Mouse (Mus musculus): ENCODE data around the gene Guca2a. TPM values are rescaled to one million over a fixed set of nuclear protein-coding genes. Genes with fewer than 3 reads are reported as not detected.

Guca2a gene
- total and polyA plus RNA-seq, 3 experiments: not detected

- Histone ChIP-seq H3K27me3 (replicated peaks) (no peaks in the 10 kb centered on the region), H3K36me3 (replicated peaks in 1 of 2; ENCODE audit: control insufficient read depth in 1 of 2, insufficient read depth in 1 of 2, low read length in 1 of 2) (no peaks in the 10 kb centered on the region), H3K4me1 (ENCODE audit: control insufficient read depth in 1 of 2, insufficient read depth in 2 of 2) (peaks cover 6 to 27% of the 10 kb centered on the region in 2 experiments), H3K9ac (ENCODE audit: insufficient read depth, low read depth) (no peak overlapping the region), H3K79me2 (replicated peaks; ENCODE audit: control insufficient read depth, extremely low read depth, insufficient read depth, poor library complexity, severe bottlenecking) (no peaks in the 10 kb centered on the region), H3K27ac (ENCODE audit: insufficient read depth, low read depth) (no peak overlapping the region), H3K9me3 (replicated peaks; ENCODE audit: low read length) (peaks cover 4% of the 10 kb centered on the region), H3K4me3 (replicated peaks in 1 of 3; ENCODE audit: low read depth in 2 of 3, low read length in 2 of 3, poor library complexity in 1 of 3) (no peak overlapping the region), H3K4me2 (ENCODE audit: insufficient read depth, low read depth, poor library complexity, severe bottlenecking) (no peak overlapping the region)
- dilution Hi-C loops (cut with MboI; ENCODE audit: extremely low pct_ligation_motif_present, extremely low pct_unique_long_range_greater_than_20kb, low sequenced_read_pairs) (no loop called here), in situ Hi-C loops (cut with MboI; ENCODE audit: low pct_ligation_motif_present, low pct_unique_long_range_greater_than_20kb, low sequenced_read_pairs) (loop anchor here (25.0 kb wide), 1 partner anchor 396 kb away; the partner anchor contains the start of gene Cldn19)
- DNase-seq (ENCODE audit: extremely low read depth): no peak
- TF ChIP-seq NRF1 (IDR thresholded peaks at IDR 0.05; ENCODE audit: low read depth, low read length) (no peak), JUN (IDR thresholded peaks at IDR 0.05; ENCODE audit: insufficient read depth, low read depth, low read length) (no peak), BHLHE40 (IDR thresholded peaks at IDR 0.05; ENCODE audit: low read depth, low read length) (no peak), RCOR1 (conservative IDR thresholded peaks at IDR 0.05; ENCODE audit: low read depth, low read length) (no peak), HCFC1 (IDR thresholded peaks at IDR 0.05; ENCODE audit: low read depth, low read length) (no peak), MAX (IDR thresholded peaks at IDR 0.05; ENCODE audit: low read length) (no peak), MAZ (IDR thresholded peaks at IDR 0.05; ENCODE audit: low read depth, low read length) (no peak), ZMIZ1 (IDR thresholded peaks at IDR 0.05; ENCODE audit: low read depth, low read length) (no peak), NELFE (IDR thresholded peaks at IDR 0.05; ENCODE audit: low read depth, low read length) (no peak), ZKSCAN1 (IDR thresholded peaks at IDR 0.05; ENCODE audit: borderline replicate concordance, low read depth, low read length) (no peak), MYC (IDR thresholded peaks at IDR 0.05; ENCODE audit: low read depth, low read length) (no peak), GABPA (IDR thresholded peaks at IDR 0.05; ENCODE audit: insufficient replicate concordance, low read depth, low read length) (no peak), SMC3 (IDR thresholded peaks at IDR 0.05; ENCODE audit: low read depth, low read length) (no peak), ZC3H11A (IDR thresholded peaks at IDR 0.05; ENCODE audit: low read depth, low read length) (no peak), E2F4 (IDR thresholded peaks at IDR 0.05; ENCODE audit: insufficient replicate concordance, low read depth, low read length) (no peak), ZNF384 (IDR thresholded peaks at IDR 0.05; ENCODE audit: low read depth, low read length) (no peak), USF2 (conservative IDR thresholded peaks at IDR 0.05; ENCODE audit: low read depth, low read length) (no peak), TBP (conservative IDR thresholded peaks at IDR 0.05; ENCODE audit: low read depth, low read length) (no peak)
Measured at GRCm38 (mm10) chr4:119658246-119658645, 20.7 kb downstream of the Guca2a start.

- dilution Hi-C loops (cut with MboI; ENCODE audit: extremely low pct_ligation_motif_present, extremely low pct_unique_long_range_greater_than_20kb, low sequenced_read_pairs): no loop called here
- H3K9me3 ChIP-seq (replicated peaks; ENCODE audit: low read length): no peaks in the 10 kb centered on the region
- H3K27me3 ChIP-seq (replicated peaks): no peaks in the 10 kb centered on the region
- peaks cover 8 to 32% of the 10 kb centered on the region in 2 experiments for H3K4me1 ChIP-seq (ENCODE audit: control insufficient read depth in 1 of 2, insufficient read depth in 2 of 2)
- H3K79me2 ChIP-seq (replicated peaks; ENCODE audit: control insufficient read depth, extremely low read depth, insufficient read depth, poor library complexity, severe bottlenecking): no peaks in the 10 kb centered on the region
- no peak within 1 kb of the TSS for H3K27ac ChIP-seq (ENCODE audit: insufficient read depth, low read depth)
- no peak within 1 kb of the TSS for H3K4me3 ChIP-seq (replicated peaks in 1 of 3; ENCODE audit: low read depth in 2 of 3, low read length in 2 of 3, poor library complexity in 1 of 3)
- H3K36me3 ChIP-seq (replicated peaks in 1 of 2; ENCODE audit: control insufficient read depth in 1 of 2, insufficient read depth in 1 of 2, low read length in 1 of 2): no peaks in the 10 kb centered on the region
- no peak within 1 kb of the TSS for H3K9ac ChIP-seq (ENCODE audit: insufficient read depth, low read depth)
- TF ChIP-seq SIN3A (IDR thresholded peaks at IDR 0.05; ENCODE audit: low read length) (no peak), JUN (IDR thresholded peaks at IDR 0.05; ENCODE audit: insufficient read depth, low read depth, low read length) (no peak), KAT2A (IDR thresholded peaks at IDR 0.05; ENCODE audit: insufficient replicate concordance, low read length) (no peak), TBP (conservative IDR thresholded peaks at IDR 0.05; ENCODE audit: low read depth, low read length) (no peak), BHLHE40 (IDR thresholded peaks at IDR 0.05; ENCODE audit: low read depth, low read length) (no peak), MAFK (IDR thresholded peaks at IDR 0.05; ENCODE audit: insufficient replicate concordance, low read length) (no peak), MYC (IDR thresholded peaks at IDR 0.05; ENCODE audit: low read depth, low read length) (no peak), ETS1 (conservative IDR thresholded peaks at IDR 0.05; ENCODE audit: low read depth, low read length) (no peak), ZMIZ1 (IDR thresholded peaks at IDR 0.05; ENCODE audit: low read depth, low read length) (no peak), PAX5 (IDR thresholded peaks at IDR 0.05; ENCODE audit: low read length) (no peak), NRF1 (IDR thresholded peaks at IDR 0.05; ENCODE audit: low read depth, low read length) (no peak), NELFE (IDR thresholded peaks at IDR 0.05; ENCODE audit: low read depth, low read length) (no peak)
- in situ Hi-C loops (cut with MboI; ENCODE audit: low pct_ligation_motif_present, low pct_unique_long_range_greater_than_20kb, low sequenced_read_pairs): loop anchor here (25.0 kb wide), 1 partner anchor 396 kb away; the partner anchor contains the start of gene Cldn19
- H3K4me2 ChIP-seq (ENCODE audit: insufficient read depth, low read depth, poor library complexity, severe bottlenecking): no peak within 1 kb of the TSS
- DNase-seq (ENCODE audit: extremely low read depth): no peak
Measured at GRCm38 (mm10) chr4:119658731-119659130, 21.2 kb downstream of the Guca2a start, which contains the start of gene Guca2b. Gene Guca2b, minus strand, starts transcription at chr4:119658954.

All from CH12.LX (cell line).